Mouse (Mus musculus) lung, postnatal 4 days (tissue): ENCODE results near the gene Rapgef4.

ENCODE experiments used
- DNase-seq, 2 experiments: peaks; one replicate each; pipeline ENCODE4 v3.0.0; 2021

Gene Rapgef4

GRCm38 (mm10) chr2:71985730-71986129 lies 4.7 kb downstream of the Rapgef4 start:
- no peak for DNase-seq

DNA sequence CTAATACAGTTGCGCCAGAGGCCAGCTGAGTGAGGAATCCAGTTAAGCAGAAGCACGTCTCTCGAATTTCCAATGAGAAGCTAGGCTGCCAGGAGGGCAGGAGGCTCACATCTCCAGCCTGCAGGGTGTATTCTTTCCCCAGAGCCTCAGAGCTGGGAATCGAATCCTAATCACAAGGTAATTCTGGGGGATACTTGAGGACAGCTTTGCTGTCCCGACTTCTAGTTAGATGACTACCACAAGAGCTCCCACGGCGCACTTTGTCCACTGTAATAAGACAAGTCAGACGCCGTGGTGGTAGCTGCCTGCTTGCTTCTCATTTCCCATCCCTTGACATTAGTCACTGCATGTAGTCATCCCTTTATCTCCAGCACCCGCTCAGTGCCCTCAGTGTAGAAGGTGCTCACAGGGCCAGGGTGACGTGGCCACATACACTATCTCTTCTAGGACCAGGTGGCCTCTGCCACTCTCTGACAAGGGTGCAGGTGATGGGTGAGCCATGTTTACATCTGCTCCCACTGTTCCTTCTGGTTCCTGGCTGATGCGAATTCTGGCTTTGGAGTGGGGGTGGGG lies 5.3 kb downstream of the Rapgef4 start:
- no peak for DNase-seq

DNA sequence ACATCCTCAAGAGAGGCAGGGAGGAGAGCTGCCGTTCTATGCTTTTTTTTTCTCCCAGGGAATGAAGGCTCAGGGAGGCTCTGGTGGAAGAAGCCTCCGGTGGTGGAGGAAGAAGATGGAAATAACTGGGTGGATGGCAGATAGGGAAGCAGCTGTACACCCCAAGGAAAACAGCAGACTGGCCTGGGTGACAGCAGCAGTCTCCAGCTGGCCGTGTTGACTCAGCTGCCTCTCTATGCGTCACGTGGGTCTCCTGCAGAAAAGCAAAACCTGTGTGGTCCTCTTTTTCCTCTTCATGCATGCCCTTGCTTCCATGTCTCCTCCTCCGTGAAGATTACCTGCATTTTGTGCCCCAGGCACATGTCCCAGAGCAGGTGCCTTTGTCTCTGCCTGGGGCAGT lies 7.5 kb downstream of the Rapgef4 start:
- no peak for DNase-seq

DNA sequence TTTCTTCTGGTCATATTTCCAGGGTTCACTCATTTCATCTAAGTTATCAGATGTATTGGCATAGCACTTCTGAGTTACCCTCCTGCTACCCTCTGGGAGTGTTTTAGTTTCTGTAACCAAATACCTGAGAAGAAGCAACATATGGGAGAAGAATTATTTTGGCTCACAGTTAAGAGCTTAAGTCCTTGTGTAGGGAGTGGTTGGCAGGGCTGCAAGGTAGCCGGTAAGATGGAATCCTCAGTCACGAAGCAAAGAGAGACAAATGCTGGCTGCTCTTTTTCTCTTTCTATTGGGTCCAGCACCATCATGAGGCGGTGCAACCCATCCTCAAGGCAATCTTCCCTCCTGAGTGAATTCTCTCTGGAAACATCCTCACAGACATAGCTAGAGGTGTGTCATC lies 11.1 kb downstream of the Rapgef4 start:
- DNase-seq, result no peak

DNA sequence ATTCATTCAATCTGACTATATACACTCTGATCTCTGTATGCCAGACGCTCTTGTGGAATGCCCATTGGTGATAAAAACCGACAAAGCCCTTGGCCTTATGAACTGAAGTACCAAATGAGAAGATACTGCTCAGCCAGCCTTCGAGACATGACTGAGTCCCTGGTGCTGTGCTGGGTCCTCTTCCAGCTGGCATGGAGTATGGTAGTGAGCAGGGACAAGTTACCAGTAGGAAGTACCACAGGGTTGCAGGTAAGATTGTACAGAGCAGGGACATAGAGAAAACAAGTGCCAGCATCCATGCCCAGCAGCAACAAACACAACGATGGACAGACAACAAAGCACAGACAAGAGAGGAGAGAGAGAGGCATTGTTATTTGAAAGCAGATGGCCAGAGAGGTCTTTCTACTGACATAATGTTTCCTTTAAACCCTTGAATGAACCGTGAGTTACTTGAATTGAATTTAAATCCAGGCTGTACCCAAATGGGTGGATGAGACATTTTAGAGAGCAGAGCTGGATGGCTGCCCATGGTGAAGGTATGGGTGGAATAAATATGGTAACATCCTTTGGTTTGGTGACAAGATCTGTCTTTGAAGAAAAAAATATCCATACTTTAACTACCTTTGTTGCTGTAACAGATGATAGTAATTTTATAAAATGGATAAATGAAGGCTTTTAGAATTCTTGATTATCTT lies 12.8 kb downstream of the Rapgef4 start:
- DNase-seq, result no peak

- DNase-seq, result no peak
Measured at GRCm38 (mm10) chr2:71998531-71998930, 17.5 kb downstream of the Rapgef4 start.

DNA sequence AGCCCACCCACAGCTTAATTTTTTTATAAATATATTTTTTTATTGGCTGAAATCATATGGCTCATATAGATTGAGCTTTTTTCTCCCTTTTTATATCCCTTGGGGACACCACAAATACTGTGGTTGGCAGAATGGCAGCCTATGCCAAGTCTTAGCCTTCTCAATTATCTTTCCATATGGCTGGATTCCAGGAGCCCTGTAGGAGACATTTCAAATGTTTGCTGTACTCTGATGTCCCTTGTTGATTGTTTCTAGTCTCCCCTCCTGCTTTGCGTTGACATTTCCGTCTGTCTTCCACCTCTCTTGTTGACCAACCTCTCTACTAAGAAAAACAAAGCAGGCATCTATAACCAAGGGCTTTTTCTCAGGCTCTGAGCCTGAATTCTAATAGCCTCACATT lies 19.1 kb downstream of the Rapgef4 start:
- DNase-seq, result no peak

DNA sequence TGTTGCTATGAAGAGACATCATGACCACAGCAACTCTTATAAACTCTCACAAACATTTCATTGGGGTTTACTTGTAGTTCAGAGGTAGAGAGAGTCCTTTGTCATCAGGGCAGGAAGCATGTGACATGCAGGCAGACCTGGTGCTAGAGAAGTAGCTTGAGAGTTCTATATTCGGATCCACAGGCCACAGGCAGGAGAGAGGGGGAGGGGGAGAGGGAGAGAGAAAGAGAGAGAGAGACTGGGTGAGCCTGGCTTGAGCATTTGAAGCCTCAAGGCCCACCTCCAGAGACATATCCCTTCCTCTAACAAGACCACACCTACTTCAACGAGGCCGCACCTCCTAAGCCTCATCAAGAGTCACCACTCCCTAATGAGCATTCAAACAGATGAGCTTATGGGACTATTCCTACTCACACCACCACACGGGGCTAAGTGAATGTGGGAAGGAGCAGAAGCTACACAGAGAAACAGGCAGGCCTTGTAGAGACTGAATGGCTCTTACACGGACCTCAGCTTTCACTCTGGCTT lies 21.9 kb downstream of the Rapgef4 start:
- no peak for DNase-seq

GRCm38 (mm10) chr2:72003756-72004525 lies 22.9 kb downstream of the Rapgef4 start:
- DNase-seq, result no peak

GRCm38 (mm10) chr2:72005051-72005450 lies 24.0 kb downstream of the Rapgef4 start:
- DNase-seq, result no peak

DNA sequence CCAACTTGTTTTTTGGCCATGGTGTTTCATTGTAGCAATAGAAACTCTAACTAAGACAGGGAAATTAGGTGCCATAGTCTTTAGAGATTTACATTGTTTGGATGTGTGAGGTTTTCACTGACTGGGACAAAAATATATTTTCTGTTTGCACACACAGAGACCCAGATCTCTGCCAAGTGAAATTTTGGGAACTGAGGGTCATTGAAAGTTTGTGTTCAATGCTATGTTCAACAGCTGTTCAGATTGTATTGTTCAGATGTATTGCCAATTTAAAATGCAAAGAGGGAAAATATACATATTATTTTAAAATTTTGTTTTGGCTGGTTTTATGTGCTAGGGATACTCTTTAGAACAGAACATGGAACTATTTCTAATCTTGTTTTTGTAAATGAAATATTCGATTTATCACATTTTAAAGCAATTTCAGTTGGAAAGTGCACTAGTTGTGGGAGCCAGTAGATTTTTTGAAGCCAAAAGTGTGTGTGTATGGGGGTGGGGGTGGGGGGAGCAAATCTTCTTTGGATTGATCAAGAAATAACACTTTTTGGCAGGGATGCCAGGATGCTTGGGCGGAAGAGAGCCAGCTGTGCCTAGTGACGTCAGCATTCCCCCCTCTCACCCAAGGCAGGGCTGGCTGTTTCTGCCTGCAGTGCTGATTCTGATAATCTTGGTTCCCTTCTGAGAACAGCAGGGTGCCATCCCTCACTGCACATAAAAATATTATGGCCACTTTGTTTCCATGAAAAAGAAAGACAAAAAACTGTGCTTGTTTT lies 28.6 kb downstream of the Rapgef4 start:
- peak; percentile 67 to 87 for DNase-seq

DNA sequence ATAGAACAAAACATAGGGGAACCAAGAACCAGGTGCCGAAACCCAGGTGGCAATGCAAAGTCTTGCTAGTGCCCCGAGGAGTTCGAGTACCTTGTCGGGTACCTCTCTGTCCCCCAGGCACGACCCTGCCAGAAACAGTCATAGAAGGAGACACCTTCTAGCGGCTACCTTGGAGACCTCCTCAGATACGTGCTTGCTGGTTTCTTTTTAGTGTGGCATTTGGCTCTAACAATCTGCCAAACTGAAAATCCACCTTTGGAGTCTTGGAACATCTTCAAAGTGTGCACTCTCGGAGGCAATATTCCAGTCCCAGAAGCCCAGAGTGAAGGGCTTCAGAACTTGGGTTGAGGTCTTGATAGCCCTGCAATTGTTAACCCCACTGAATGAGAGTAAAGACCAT lies 34.3 kb downstream of the Rapgef4 start:
- no peak for DNase-seq

- DNase-seq, result no peak
Measured at GRCm38 (mm10) chr2:72016013-72016412, 35.0 kb downstream of the Rapgef4 start.

DNA sequence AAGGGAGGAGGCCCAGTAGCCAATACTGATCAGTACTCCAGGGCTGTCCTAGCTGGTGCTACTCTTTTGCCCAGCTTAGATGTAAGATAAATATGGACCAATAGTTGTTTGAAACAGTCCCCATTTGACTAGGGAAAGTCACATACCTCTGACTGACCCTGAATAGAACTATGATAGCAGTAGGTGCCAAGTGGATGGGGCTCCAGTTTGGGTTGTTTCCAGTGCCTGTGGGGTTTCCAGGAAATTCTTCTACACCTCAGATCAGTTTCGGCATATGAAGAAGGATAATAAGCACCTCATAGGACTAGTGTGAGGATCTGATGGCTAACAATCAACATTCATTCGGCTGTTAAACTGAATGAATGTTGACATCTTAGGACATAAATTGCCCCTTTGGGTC lies 36.1 kb downstream of the Rapgef4 start:
- no peak for DNase-seq

DNA sequence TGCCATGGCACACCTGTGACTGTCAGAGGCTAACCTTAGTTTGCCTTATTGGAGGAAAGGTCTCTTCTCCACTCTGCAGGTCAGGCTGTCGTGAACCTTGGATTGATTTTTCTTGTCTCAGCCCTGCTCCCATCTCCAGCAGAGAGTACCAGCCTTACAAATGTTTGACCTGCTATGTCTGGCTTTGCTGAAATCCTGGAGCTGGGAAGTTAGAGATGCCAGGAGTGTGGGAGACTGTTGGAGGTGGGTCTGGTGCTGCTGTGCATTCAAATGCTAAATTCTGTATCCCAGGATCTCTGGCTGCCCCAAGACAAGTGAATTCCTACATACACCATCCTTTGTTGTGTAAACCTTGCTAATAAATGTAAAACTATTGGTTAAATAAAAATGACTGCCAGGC lies 37.7 kb downstream of the Rapgef4 start:
- DNase-seq, result no peak

DNA sequence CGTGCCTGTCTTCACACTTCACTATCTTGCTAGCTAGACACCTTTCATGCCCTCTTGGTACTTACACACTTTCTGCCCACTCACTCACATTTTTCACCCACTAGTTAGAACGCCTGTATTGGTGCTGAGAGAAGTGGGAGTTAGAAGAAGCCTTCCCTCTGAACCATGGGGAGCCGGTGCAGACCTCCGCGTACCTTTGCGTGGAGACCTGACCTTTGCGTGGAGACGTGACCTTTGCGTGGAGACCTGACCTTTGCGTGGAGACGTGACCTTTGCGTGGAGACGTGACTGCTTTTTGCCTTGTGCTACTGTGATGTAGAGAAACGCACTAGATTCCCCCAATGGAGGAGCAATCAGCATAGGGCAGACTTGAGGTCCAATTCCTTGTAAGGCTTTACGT lies 39.7 kb downstream of the Rapgef4 start:
- no peak for DNase-seq

- DNase-seq, result no peak
Measured at GRCm38 (mm10) chr2:72021440-72021839, 40.4 kb downstream of the Rapgef4 start.

- DNase-seq, result no peak
Measured at GRCm38 (mm10) chr2:72021845-72022244, 40.8 kb downstream of the Rapgef4 start.

GRCm38 (mm10) chr2:72023791-72024190 lies 42.8 kb downstream of the Rapgef4 start:
- DNase-seq, result no peak

GRCm38 (mm10) chr2:72025660-72026059 lies 44.6 kb downstream of the Rapgef4 start:
- no peak for DNase-seq

GRCm38 (mm10) chr2:72026506-72026905 lies 45.5 kb downstream of the Rapgef4 start:
- no peak for DNase-seq

- DNase-seq, result no peak
Measured at GRCm38 (mm10) chr2:72029081-72029480, 48.0 kb downstream of the Rapgef4 start.

- no peak for DNase-seq
Measured at GRCm38 (mm10) chr2:72029586-72030144, 48.6 kb downstream of the Rapgef4 start.
